Mouse (Mus musculus) midbrain, embryonic 16.5 days (tissue): ENCODE data around the gene Zfp398. TPM values are rescaled to one million over a fixed set of nuclear protein-coding genes. Genes with fewer than 3 reads are reported as not detected.

Experiments
- ATAC-seq: fragments of 200-750 bp; cut with Nextera tagmentation; 2 replicates; pipeline ENCODE4 v1.8.0; 2017; ENCODE audit warnings: moderate TSS enrichment
- H3K27ac ChIP-seq: fragments of 300-500 bp; sonication (generic); 2 replicates; pipeline ENCODE4 v1.5.1; 2014; ENCODE audit warnings: mild to moderate bottlenecking, low read length, mixed read lengths
- H3K27me3 ChIP-seq: fragments of 300-500 bp; sonication (generic); 2 replicates; pipeline ENCODE4 v1.6.1; 2014; ENCODE audit warnings: low read depth, low read length, mixed read lengths; ENCODE audit not compliant: control insufficient read depth, insufficient read depth
- H3K36me3 ChIP-seq: fragments of 300-500 bp; sonication (generic); 2 replicates; pipeline ENCODE4 v1.6.1; 2014; ENCODE audit warnings: mild to moderate bottlenecking, low read length, moderate library complexity, mixed read lengths; ENCODE audit not compliant: control insufficient read depth, insufficient read depth
- H3K4me1 ChIP-seq: fragments of 300-500 bp; sonication (generic); 2 replicates; pipeline ENCODE4 v1.6.1; 2014; ENCODE audit warnings: mild to moderate bottlenecking, low read length, mixed read lengths; ENCODE audit not compliant: control insufficient read depth, insufficient read depth
- H3K4me2 ChIP-seq: fragments of 300-500 bp; sonication (generic); 2 replicates; pipeline ENCODE4 v1.6.1; 2014; ENCODE audit warnings: mild to moderate bottlenecking, low read length, mixed read lengths
- H3K4me3 ChIP-seq: fragments of 300-500 bp; sonication (generic); 2 replicates; pipeline ENCODE4 v1.5.1; 2014; ENCODE audit warnings: low read depth, mild to moderate bottlenecking, low read length, moderate library complexity, mixed read lengths
- H3K9ac ChIP-seq: fragments of 300-500 bp; sonication (generic); 2 replicates; pipeline ENCODE4 v1.6.1; 2014; ENCODE audit warnings: low read depth, low read length, mixed read lengths
- H3K9me3 ChIP-seq: fragments of 300-500 bp; sonication (generic); replicated peaks from 2 replicates; pipeline ENCODE4 v1.6.1; 2014; ENCODE audit warnings: mild to moderate bottlenecking, low read length, mixed read lengths; ENCODE audit not compliant: control insufficient read depth, poor library complexity, severe bottlenecking
- WGBS: fragments of 180-500 bp; shearing (Covaris S2); extraction: QIAGEN DNeasy Blood & Tissue Kit; methylation state at CpG from one replicate; pipeline ENCODE4 v1.1.7; 2014; 5-methylcytosine and 5-hydroxymethylcytosine counted together
- polyA plus RNA-seq: library from polyadenylated mRNA; unstranded; fragments of >200 nt; fragmentation: Nextera tagmentation; extraction: Ambion mirVana; gene quantifications from 2 replicates; pipeline ENCODE4 v1.2.1, GENCODE M21; 2015

Zfp398 gene
- 18.9 and 19.6 TPM in 2 replicates for polyA plus RNA-seq

- Histone ChIP-seq H3K27me3 (no peaks in the 10 kb centered on the region), H3K9ac (peak within 1 kb of the TSS; percentile 98), H3K9me3 (no peaks in the 10 kb centered on the region), H3K36me3 (no peaks in the 10 kb centered on the region), H3K4me3 (peak within 1 kb of the TSS; percentile 94), H3K4me2 (peak within 1 kb of the TSS; percentile 89), H3K4me1 (peaks cover 20% of the 10 kb centered on the region), H3K27ac (peak within 1 kb of the TSS; percentile 95)
- under 1% methylated on average over 52 of the region's 52 CpGs for WGBS
- peak; percentile 96 for ATAC-seq
Observed at GRCm38 (mm10) chr6:47835482-47835983, at the start of gene Zfp398. Gene Zfp398, plus strand, starts transcription at chr6:47835661.

- Histone ChIP-seq H3K9ac (peak overlapping the region; percentile 83), H3K4me3 (peak overlapping the region; percentile 52), H3K9me3 (no peaks in the 10 kb centered on the region), H3K4me2 (peak overlapping the region; percentile 74), H3K4me1 (peaks cover 11% of the 10 kb centered on the region), H3K36me3 (no peaks in the 10 kb centered on the region), H3K27me3 (no peaks in the 10 kb centered on the region), H3K27ac (peak overlapping the region; percentile 96)
- WGBS: under 1% methylated on average over 18 of the region's 18 CpGs
- peak; percentile 95 for ATAC-seq
Observed at GRCm38 (mm10) chr6:47787941-47788736, 47.3 kb upstream of the Zfp398 start.

GRCm38 (mm10) chr6:47788821-47789220 is 46.6 kb upstream of the Zfp398 start:
- Histone ChIP-seq H3K4me2 (peak overlapping the region; percentile 74), H3K27ac (peak overlapping the region; percentile 96), H3K27me3 (no peaks in the 10 kb centered on the region), H3K9ac (peak overlapping the region; percentile 83), H3K36me3 (no peaks in the 10 kb centered on the region), H3K9me3 (no peaks in the 10 kb centered on the region), H3K4me3 (peak overlapping the region; percentile 52), H3K4me1 (peaks cover 11% of the 10 kb centered on the region)
- peak; percentile 22 for ATAC-seq
- 15% methylated on average over 3 of the region's 3 CpGs for WGBS

- Histone ChIP-seq H3K27me3 (no peaks in the 10 kb centered on the region), H3K9ac (no peak overlapping the region), H3K27ac (no peak overlapping the region), H3K9me3 (no peaks in the 10 kb centered on the region), H3K4me3 (no peak overlapping the region), H3K36me3 (peaks cover under 1% of the 10 kb centered on the region), H3K4me1 (peaks cover 11% of the 10 kb centered on the region), H3K4me2 (no peak overlapping the region)
- no peak for ATAC-seq
- WGBS: 66% methylated on average over 2 of the region's 2 CpGs
Observed at GRCm38 (mm10) chr6:47790745-47791144, 44.7 kb upstream of the Zfp398 start.

GRCm38 (mm10) chr6:47792533-47792932 is 42.9 kb upstream of the Zfp398 start:
- no peaks in the 10 kb centered on the region for H3K9me3 ChIP-seq
- no peak for ATAC-seq
- 94% methylated on average over 2 of the region's 2 CpGs for WGBS

GRCm38 (mm10) chr6:47793284-47793683 is 42.2 kb upstream of the Zfp398 start:
- ATAC-seq: no peak
- Histone ChIP-seq H3K9ac (no peak overlapping the region), H3K27me3 (no peaks in the 10 kb centered on the region), H3K27ac (no peak overlapping the region), H3K4me2 (no peak overlapping the region), H3K4me3 (no peak overlapping the region), H3K4me1 (peaks cover 11% of the 10 kb centered on the region), H3K36me3 (peaks cover 14% of the 10 kb centered on the region), H3K9me3 (no peaks in the 10 kb centered on the region)
- WGBS: 74% methylated on average over 5 of the region's 5 CpGs

More at GRCm38 (mm10) chr6:47792533-47792932, 42.9 kb upstream of the Zfp398 start:
- peaks cover 11% of the 10 kb centered on the region for H3K4me1 ChIP-seq
- peaks cover 10% of the 10 kb centered on the region for H3K36me3 ChIP-seq
- no peak overlapping the region for H3K27ac ChIP-seq
- H3K4me2 ChIP-seq: no peak overlapping the region
- H3K27me3 ChIP-seq: no peaks in the 10 kb centered on the region
- no peak overlapping the region for H3K4me3 ChIP-seq
- no peak overlapping the region for H3K9ac ChIP-seq

GRCm38 (mm10) chr6:47794106-47794830 is 41.2 kb upstream of the Zfp398 start:
- peaks cover 3% of the 10 kb centered on the region for H3K4me1 ChIP-seq
- ATAC-seq: no peak
- WGBS: 27% methylated on average over 10 of the region's 10 CpGs
- H3K27ac ChIP-seq: no peak overlapping the region
- H3K4me3 ChIP-seq: no peak overlapping the region
- H3K4me2 ChIP-seq: no peak overlapping the region
- no peak overlapping the region for H3K9ac ChIP-seq
- H3K9me3 ChIP-seq: no peaks in the 10 kb centered on the region
- peaks cover 22% of the 10 kb centered on the region for H3K36me3 ChIP-seq
- no peaks in the 10 kb centered on the region for H3K27me3 ChIP-seq

- no peak overlapping the region for H3K4me2 ChIP-seq
- no peaks in the 10 kb centered on the region for H3K27me3 ChIP-seq
- no peak overlapping the region for H3K4me3 ChIP-seq
- 0 out of 2 replicates have a peak, but pooled peaks have one; percentile 57 for ATAC-seq
- H3K9ac ChIP-seq: no peak overlapping the region
- no peak overlapping the region for H3K27ac ChIP-seq
- WGBS: 50% methylated on average over 6 of the region's 6 CpGs
- no peaks in the 10 kb centered on the region for H3K9me3 ChIP-seq
- no peaks in the 10 kb centered on the region; the same call in 1 of the 2 replicates for H3K4me1 ChIP-seq
- peaks cover 42% of the 10 kb centered on the region for H3K36me3 ChIP-seq
Observed at GRCm38 (mm10) chr6:47799079-47799478, 36.4 kb upstream of the Zfp398 start.
